Comparison of ENCODE assay signal across 9 mouse cellular contexts in genomic region chr11:95834742-95835710, GRCm38 (mm10). TPM values are rescaled to one million over a fixed set of nuclear protein-coding genes. Genes with fewer than 3 reads are reported as not detected.
DNase-seq lines count a peak whose midpoint lies in the region; ATAC-seq and TF ChIP-seq lines count a peak whose summit lies in the region.
"Had no signal": no experiment of that assay in that cellular context is flagged by ENCODE, and none has a peak within 500 bp of the region (broad histone marks: within the 10 kb centered on the region; RNA-seq: fewer than 3 reads in every experiment).

No protein-coding gene starts in this region.

- H3K4me3 ChIP-seq in kidney, embryonic 15.5 days (replicated peaks) = no peak overlapping the region
- no peak overlapping the region for H3K4me3 ChIP-seq in limb, embryonic 13.5 days
- H3K4me3 ChIP-seq in small intestine, adult 2 months (ENCODE audit: low read depth, low read length) = peak overlapping the region; percentile 54

- peaks cover 78% of the 10 kb centered on the region for H3K4me1 ChIP-seq in kidney, embryonic 15.5 days
- H3K4me1 ChIP-seq in limb, embryonic 13.5 days = peaks cover 57% of the 10 kb centered on the region
- H3K4me1 ChIP-seq in small intestine, adult 2 months (ENCODE audit: control insufficient read depth, insufficient read depth, insufficient read length, low read length) = peaks cover 61% of the 10 kb centered on the region

- no peaks in the 10 kb centered on the region for H3K36me3 ChIP-seq in kidney, embryonic 15.5 days
- H3K36me3 ChIP-seq in limb, embryonic 13.5 days = no peaks in the 10 kb centered on the region
- H3K36me3 ChIP-seq in small intestine, adult 2 months (ENCODE audit: control insufficient read depth, insufficient read depth, low read length) = 0 out of 2 replicates have a peak, but pooled peaks cover 11% of the 10 kb centered on the region

- no peaks in the 10 kb centered on the region for H3K9me3 ChIP-seq in kidney, embryonic 15.5 days (replicated peaks)
- no peaks in the 10 kb centered on the region for H3K9me3 ChIP-seq in limb, embryonic 13.5 days

- intact Hi-C loops in gastrocnemius, postnatal 14 days (cut with DNase I; ENCODE audit: low total_unique reads) = no loop called here

- H3K4me2 ChIP-seq in kidney, embryonic 15.5 days = peak overlapping the region; percentile 42; the same call in 1 of the 2 replicates
- 0 out of 2 replicates have a peak overlapping the region, but pooled peaks have one; percentile 17 for H3K4me2 ChIP-seq in limb, embryonic 13.5 days (replicated peaks)

- 18% methylated on average over 15 of the region's 15 CpGs for WGBS in kidney, embryonic 15.5 days
- 15% methylated on average over 15 of the region's 15 CpGs for WGBS in limb, embryonic 13.5 days
- WGBS in small intestine, adult 2 months = 11% methylated on average over 15 of the region's 15 CpGs

- H3K27me3 ChIP-seq in kidney, embryonic 15.5 days = peaks cover 70% of the 10 kb centered on the region
- peaks cover 84% of the 10 kb centered on the region for H3K27me3 ChIP-seq in limb, embryonic 13.5 days
- no peaks in the 10 kb centered on the region for H3K27me3 ChIP-seq in small intestine, adult 2 months (ENCODE audit: control insufficient read depth, insufficient read depth, low read length)

- no peak for ATAC-seq in kidney, embryonic 15.5 days (replicated peaks; ENCODE audit: low FRiP score)
- peak; percentile 40 for ATAC-seq in activated CD4-positive, CD25-positive, alpha-beta regulatory T cell, adult 4 months
- ATAC-seq in limb, embryonic 13.5 days (ENCODE audit: low FRiP score, low read depth) = no peak

- peak; percentile 4; the same call in 1 of the 2 replicates for TF ChIP-seq CTCF in small intestine, adult 2 months (IDR thresholded peaks at IDR 0.05; ENCODE audit: extremely low read depth, insufficient read length, insufficient replicate concordance, low read depth, low read length)

- no peak for DNase-seq in kidney, adult 8-10 months
- DNase-seq in gastrocnemius, postnatal 14 days = no peak
- DNase-seq in cerebellum, adult 8-10 months = no peak
- DNase-seq in layer of hippocampus, postnatal 14 days (ENCODE audit: low spot score in 2 of 2) = no peak
- DNase-seq: adrenal gland, postnatal 25 days had no signal

- TF ChIP-seq POLR2A in small intestine, adult 2 months (IDR thresholded peaks at IDR 0.05; ENCODE audit: low read depth, low read length) = no peak; the same call in 1 of the 2 replicates

- H3K27ac ChIP-seq in kidney, embryonic 15.5 days = 0 out of 2 replicates have a peak overlapping the region, but pooled peaks have one; percentile 10
- no peak overlapping the region for H3K27ac ChIP-seq in limb, embryonic 13.5 days
- peak overlapping the region; percentile 79 for H3K27ac ChIP-seq in small intestine, adult 2 months (ENCODE audit: insufficient read depth, low read depth, low read length)

- H3K9ac ChIP-seq in kidney, embryonic 15.5 days = no peak overlapping the region
- no peak overlapping the region for H3K9ac ChIP-seq in limb, embryonic 13.5 days

RNA-seq across cellular contexts. Expression of gene Gngt2, which starts 2.0 kb away (rescaled TPM):
- 22.8 and 23.7 TPM in 2 replicates for polyA plus RNA-seq in kidney, embryonic 15.5 days (2015; fragmentation: Nextera tagmentation; extraction: Ambion mirVana)
- polyA plus RNA-seq in activated CD4-positive, CD25-positive, alpha-beta regulatory T cell, adult 4 months (2017; shearing (Covaris generic)) = 10 to 100 TPM; 47.5 to 58.4 TPM
- polyA plus RNA-seq in limb, embryonic 13.5 days (2015; fragmentation: Nextera tagmentation; extraction: Ambion mirVana) = 11.2 and 12.0 TPM in 2 replicates
- 2.1 and 4.7 TPM in 2 replicates for polyA plus RNA-seq in small intestine, adult 2 months (2012; rRNA removed)
- total RNA-seq in gastrocnemius, postnatal 14 days (2021) = 1 to 10 TPM; 7.1 to 8.1 TPM
- 1 to 10 TPM; 1.8 to 2.6 TPM for total RNA-seq in layer of hippocampus, postnatal 14 days (2021)

RNA-seq across cellular contexts. Expression of gene Abi3, which starts 7.2 kb away (rescaled TPM):
- 10.1 and 11.4 TPM in 2 replicates for polyA plus RNA-seq in kidney, embryonic 15.5 days (2015; fragmentation: Nextera tagmentation; extraction: Ambion mirVana)
- 10 to 100 TPM; 58.8 to 59.2 TPM for polyA plus RNA-seq in activated CD4-positive, CD25-positive, alpha-beta regulatory T cell, adult 4 months (2017; shearing (Covaris generic))
- 5.4 and 5.5 TPM in 2 replicates for polyA plus RNA-seq in limb, embryonic 13.5 days (2015; fragmentation: Nextera tagmentation; extraction: Ambion mirVana)
- polyA plus RNA-seq in small intestine, adult 2 months (2012; rRNA removed) = 34.0 and 73.5 TPM in 2 replicates
- 1 to 10 TPM; 3.3 to 4.9 TPM for total RNA-seq in gastrocnemius, postnatal 14 days (2021)
- 1 to 10 TPM; 6.0 to 6.7 TPM for total RNA-seq in layer of hippocampus, postnatal 14 days (2021)

RNA-seq across cellular contexts. Expression of gene Phospho1, which starts 10.7 kb away (rescaled TPM):
- 2.0 TPM in 1 of 2 replicates, not detected in the other for polyA plus RNA-seq in kidney, embryonic 15.5 days (2015; fragmentation: Nextera tagmentation; extraction: Ambion mirVana)
- not detected for polyA plus RNA-seq in activated CD4-positive, CD25-positive, alpha-beta regulatory T cell, adult 4 months (2017; shearing (Covaris generic))
- polyA plus RNA-seq in limb, embryonic 13.5 days (2015; fragmentation: Nextera tagmentation; extraction: Ambion mirVana) = 0.26 and 0.89 TPM in 2 replicates
- polyA plus RNA-seq in small intestine, adult 2 months (2012; rRNA removed) = 236 and 278 TPM in 2 replicates
- total RNA-seq in gastrocnemius, postnatal 14 days (2021) = 100 to 1,000 TPM; 148 to 155 TPM
- total RNA-seq in layer of hippocampus, postnatal 14 days (2021) = 10 to 100 TPM; 43.7 to 46.5 TPM

Comparison
In these comparisons a context has a peak if more than half of its experiments do, and no peak if none do; other contexts are left out.
1. RNA of gene Phospho1, which starts 10.7 kb away (polyA plus RNA-seq): 236 to 278 TPM in small intestine, adult 2 months; 0.26 to 0.89 TPM in limb, embryonic 13.5 days, 2.0 TPM in kidney, embryonic 15.5 days and not detected in activated CD4-positive, CD25-positive, alpha-beta regulatory T cell, adult 4 months; every median in the first group is over 10 times any median in the second.